Mouse (Mus musculus) urinary bladder, adult 2 months (tissue): ENCODE results near the gene Ss18l1. TPM values are rescaled to one million over a fixed set of nuclear protein-coding genes. Genes with fewer than 3 reads are reported as not detected.

Experiments used
- DNase-seq: peaks from one replicate; pipeline ENCODE4 v3.0.0; 2022; ENCODE audit warnings: low spot score
- polyA plus RNA-seq: library from polyadenylated mRNA; depleted of rRNA; stranded (reverse); fragments of >200 nt; gene quantifications from 2 replicates; pipeline ENCODE4 v1.2.3, GENCODE M21; 2012

The Ss18l1 gene
- polyA plus RNA-seq, 1 experiment: 5.2 TPM

GRCm38 (mm10) chr2:180085926-180086636 is 43.8 kb downstream of the Ss18l1 start:
- no peak for DNase-seq

- DNase-seq: no peak
Observed at GRCm38 (mm10) chr2:180086637-180087027, 44.3 kb downstream of the Ss18l1 start.

- DNase-seq: no peak
Observed at GRCm38 (mm10) chr2:180087472-180087871, 45.2 kb downstream of the Ss18l1 start.

- DNase-seq: no peak
Observed at GRCm38 (mm10) chr2:180090285-180090684, 48.0 kb downstream of the Ss18l1 start.

GRCm38 (mm10) chr2:180095711-180096110 is 53.4 kb downstream of the Ss18l1 start:
- DNase-seq: no peak

GRCm38 (mm10) chr2:180097585-180097984 is 55.3 kb downstream of the Ss18l1 start:
- DNase-seq: no peak

- no peak for DNase-seq
Observed at GRCm38 (mm10) chr2:180098167-180098566, 55.9 kb downstream of the Ss18l1 start.

- no peak for DNase-seq
Observed at GRCm38 (mm10) chr2:180099529-180099928, 57.2 kb downstream of the Ss18l1 start.

GRCm38 (mm10) chr2:180103151-180103977 is 61.1 kb downstream of the Ss18l1 start:
- no peak for DNase-seq

GRCm38 (mm10) chr2:180103978-180104658 is 61.8 kb downstream of the Ss18l1 start, which contains the start of gene Hrh3:
Gene Hrh3 (minus strand): TSS chr2:180104488.
- DNase-seq: peak; percentile 83

- no peak for DNase-seq
Observed at GRCm38 (mm10) chr2:180104659-180105377, 62.5 kb downstream of the Ss18l1 start.

GRCm38 (mm10) chr2:180105441-180106190 is 63.3 kb downstream of the Ss18l1 start:
- no peak for DNase-seq

GRCm38 (mm10) chr2:180107081-180107480 is 64.8 kb downstream of the Ss18l1 start:
- DNase-seq: no peak

- DNase-seq: no peak
Observed at GRCm38 (mm10) chr2:180108285-180108684, 66.0 kb downstream of the Ss18l1 start.

GRCm38 (mm10) chr2:180113909-180114890 is 71.9 kb downstream of the Ss18l1 start:
- peak; percentile 56 for DNase-seq

- DNase-seq: peak; percentile 55
Observed at GRCm38 (mm10) chr2:180115279-180115678, 73.0 kb downstream of the Ss18l1 start.

- DNase-seq: peak; percentile 49
Observed at GRCm38 (mm10) chr2:180116081-180116493, 73.8 kb downstream of the Ss18l1 start.

GRCm38 (mm10) chr2:180116741-180117484 is 74.6 kb downstream of the Ss18l1 start:
- DNase-seq: no peak
